Mouse (Mus musculus) stomach, embryonic 14.5 days (tissue): Measurements from ENCODE around the gene Gtse1. TPM values are rescaled to one million over a fixed set of nuclear protein-coding genes. Genes with fewer than 3 reads are reported as not detected.
"Not testable (repeated sequence)": the region's sequence is repeated elsewhere in the genome, so short reads cannot be mapped to it uniquely, and the experiment has no call there.

Experiments
- ATAC-seq: fragments of 200-750 bp; cut with Nextera tagmentation; 2 replicates; pipeline ENCODE4 v1.8.0; 2017; ENCODE audit warnings: low read depth, moderate TSS enrichment; ENCODE audit not compliant: insufficient number of reproducible peaks, insufficient read depth, low FRiP score
- H3K27ac ChIP-seq: fragments of 300-500 bp; sonication (generic); 2 replicates; pipeline ENCODE4 v1.5.1; 2014; ENCODE audit warnings: mild to moderate bottlenecking, low read length, moderate library complexity, mixed read lengths
- H3K27me3 ChIP-seq: fragments of 300-500 bp; sonication (generic); 2 replicates; pipeline ENCODE4 v1.6.1; 2014; ENCODE audit warnings: low read length, control low read depth, mixed read lengths; ENCODE audit not compliant: control insufficient read depth, insufficient read depth
- H3K36me3 ChIP-seq: fragments of 300-500 bp; sonication (generic); 2 replicates; pipeline ENCODE4 v1.6.1; 2014; ENCODE audit warnings: mild to moderate bottlenecking, control low read depth, low read length, moderate library complexity, mixed read lengths; ENCODE audit not compliant: control insufficient read depth, insufficient read depth
- H3K4me1 ChIP-seq: fragments of 300-500 bp; sonication (generic); 2 replicates; pipeline ENCODE4 v1.6.1; 2014; ENCODE audit warnings: low read length, control low read depth, mixed read lengths; ENCODE audit not compliant: control insufficient read depth, insufficient read depth
- H3K4me2 ChIP-seq: fragments of 300-500 bp; sonication (generic); replicated peaks from 2 replicates; pipeline ENCODE4 v1.6.1; 2014; ENCODE audit warnings: low read depth, low read length, control low read depth
- H3K4me3 ChIP-seq: fragments of 300-500 bp; sonication (generic); 2 replicates; pipeline ENCODE4 v1.5.1; 2014; ENCODE audit warnings: low read depth, low read length, control low read depth
- H3K9ac ChIP-seq: fragments of 300-500 bp; sonication (generic); replicated peaks from 2 replicates; pipeline ENCODE4 v1.6.1; 2014; ENCODE audit warnings: low read depth, mild to moderate bottlenecking, control low read depth, low read length, moderate library complexity, mixed read lengths
- H3K9me3 ChIP-seq: fragments of 300-500 bp; sonication (generic); 2 replicates; pipeline ENCODE4 v1.6.1; 2016; ENCODE audit warnings: low read depth, low read length, control low read depth; ENCODE audit not compliant: control insufficient read depth
- WGBS: fragments of 180-500 bp; shearing (Covaris S2); extraction: QIAGEN DNeasy Blood & Tissue Kit; methylation state at CpG from one replicate; pipeline ENCODE4 v1.1.7; 2014; 5-methylcytosine and 5-hydroxymethylcytosine counted together
- polyA plus RNA-seq: library from polyadenylated mRNA; unstranded; fragments of >200 nt; fragmentation: Nextera tagmentation; extraction: Ambion mirVana; gene quantifications from 2 replicates; pipeline ENCODE4 v1.2.1, GENCODE M21; 2014

Gtse1 gene
- polyA plus RNA-seq, 1 experiment from 2014 or later, result 24.9 TPM

GRCm38 (mm10) chr15:85851656-85852392 is 7.7 kb upstream of the Gtse1 start:
- WGBS, result 81% methylated on average over 12 of the region's 12 CpGs
- no peak for ATAC-seq

DNA sequence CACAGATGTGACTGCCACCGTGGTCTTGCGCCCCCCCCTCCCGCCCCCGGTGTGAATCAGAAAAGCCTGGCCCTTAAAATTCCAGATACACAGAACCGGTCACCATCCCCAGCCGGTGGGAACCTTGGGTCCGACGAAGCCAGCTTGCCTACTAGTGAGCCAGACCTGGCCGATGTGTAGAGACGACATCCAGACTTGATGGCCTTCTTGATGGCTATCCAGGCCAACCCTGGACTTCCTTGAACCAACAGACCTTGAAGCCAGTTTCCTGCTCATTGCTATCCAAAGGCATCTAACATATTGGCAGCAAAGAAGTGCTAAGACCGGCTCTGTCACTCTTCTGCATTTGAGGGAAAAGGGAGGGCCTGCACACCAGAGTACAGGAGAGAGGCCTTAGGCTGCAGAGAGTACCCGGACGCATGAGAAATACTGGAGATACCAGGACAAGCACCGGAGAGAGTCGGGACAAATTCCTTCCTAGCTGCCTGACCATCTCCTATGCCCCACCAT is 510 bp upstream of the Gtse1 start:
- Histone ChIP-seq H3K9me3 (no peaks in the 10 kb centered on the region), H3K9ac (peak overlapping the region; percentile 60; the same call in 1 of the 2 replicates), H3K4me2 (peak overlapping the region; percentile 88), H3K27me3 (no peaks in the 10 kb centered on the region), H3K36me3 (peaks cover 19% of the 10 kb centered on the region; the same call in 1 of the 2 replicates), H3K4me3 (peak overlapping the region; percentile 53), H3K4me1 (peaks cover 17% of the 10 kb centered on the region; the same call in 1 of the 2 replicates), H3K27ac (peak overlapping the region; percentile 12)
- ATAC-seq, result no peak
- WGBS, result 10% methylated on average over 15 of the region's 15 CpGs

More at GRCm38 (mm10) chr15:85851656-85852392, 7.7 kb upstream of the Gtse1 start:
- Histone ChIP-seq H3K27me3 (no peaks in the 10 kb centered on the region), H3K4me2 (no peak overlapping the region), H3K4me3 (no peak overlapping the region), H3K9me3 (no peaks in the 10 kb centered on the region), H3K4me1 (no peaks in the 10 kb centered on the region), H3K36me3 (no peaks in the 10 kb centered on the region), H3K27ac (no peak overlapping the region), H3K9ac (no peak overlapping the region)

- H3K9ac ChIP-seq, H3K4me2 ChIP-seq, H3K4me3 ChIP-seq, H3K27ac ChIP-seq, H3K4me1 ChIP-seq, H3K9me3 ChIP-seq, ATAC-seq, H3K27me3 ChIP-seq: not testable (repeated sequence)
- 92% methylated on average over 7 of the region's 7 CpGs for WGBS
- peaks cover 61% of the 10 kb centered on the region for H3K36me3 ChIP-seq
Observed at GRCm38 (mm10) chr15:85865913-85866312, 6.4 kb downstream of the Gtse1 start.

DNA sequence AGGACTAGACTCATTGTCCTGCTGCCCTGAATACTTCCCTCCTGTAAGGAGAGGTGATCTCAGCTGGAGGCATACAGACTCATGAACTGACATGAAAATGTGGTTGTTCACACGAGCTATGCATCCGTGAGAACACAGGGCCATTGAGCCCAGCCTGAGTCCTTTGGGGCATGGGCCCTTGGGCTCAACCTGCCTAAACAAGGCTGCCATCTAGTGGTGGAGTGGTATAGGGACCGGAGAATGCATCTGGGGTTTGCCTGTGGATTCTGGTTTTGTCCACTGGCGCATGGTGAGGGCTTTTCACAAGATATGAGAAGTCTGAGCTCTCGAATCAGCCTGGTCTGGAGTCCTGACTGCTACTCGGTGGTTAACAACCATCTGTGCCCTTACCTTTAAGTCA is 8.2 kb downstream of the Gtse1 start:
- 48% methylated on average over 6 of the region's 6 CpGs for WGBS
- no peak overlapping the region for H3K4me2 ChIP-seq
- H3K36me3 ChIP-seq, result peaks cover 67% of the 10 kb centered on the region
- no peak overlapping the region for H3K4me3 ChIP-seq
- no peaks in the 10 kb centered on the region for H3K4me1 ChIP-seq
- ATAC-seq, result peak; percentile 28; the same call in 1 of the 2 replicates
- H3K9me3 ChIP-seq, result no peaks in the 10 kb centered on the region
- H3K27me3 ChIP-seq, result no peaks in the 10 kb centered on the region
- no peak overlapping the region for H3K9ac ChIP-seq
- H3K27ac ChIP-seq, result no peak overlapping the region

- Histone ChIP-seq H3K27ac (no peak overlapping the region), H3K27me3 (no peaks in the 10 kb centered on the region), H3K9ac (no peak overlapping the region), H3K4me2 (no peak overlapping the region), H3K4me1 (peaks cover 6% of the 10 kb centered on the region; the same call in 1 of the 2 replicates), H3K4me3 (no peak overlapping the region), H3K9me3 (no peaks in the 10 kb centered on the region), H3K36me3 (peaks cover 41% of the 10 kb centered on the region)
- WGBS, result 91% methylated on average over 7 of the region's 7 CpGs
- ATAC-seq, result no peak
Observed at GRCm38 (mm10) chr15:85877336-85877735, 17.8 kb downstream of the Gtse1 start.

DNA sequence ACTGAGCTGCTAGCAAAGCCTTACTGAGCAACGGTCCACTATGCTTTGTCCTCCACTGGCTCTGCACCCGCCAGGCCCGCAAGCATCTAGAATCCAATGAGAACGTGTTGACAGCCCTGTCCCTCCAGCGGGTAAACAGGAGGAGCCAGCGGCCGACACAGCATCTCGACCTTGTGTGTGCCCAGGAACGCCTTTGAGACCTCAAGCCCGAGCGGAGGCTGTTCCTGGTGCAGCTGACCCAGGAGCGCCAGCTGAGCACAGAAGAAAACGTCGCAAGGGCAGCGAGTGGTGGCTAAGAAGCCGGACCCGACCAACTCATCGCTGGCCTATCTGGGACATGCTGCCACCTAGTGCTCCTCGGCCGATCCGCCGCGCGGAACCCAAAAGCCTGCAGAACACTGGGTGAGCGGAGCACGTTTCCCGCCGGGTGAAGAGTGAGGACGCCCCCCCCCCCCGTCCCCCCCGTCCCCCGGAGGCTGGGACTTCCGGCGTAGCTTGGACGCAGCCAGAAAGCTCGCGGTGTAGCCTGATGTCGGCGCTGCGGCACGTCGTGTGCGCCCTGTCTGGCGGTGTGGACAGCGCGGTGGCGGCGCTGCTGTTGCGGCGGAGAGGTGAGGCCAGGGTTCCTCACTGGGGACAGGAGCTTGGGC is 19.4 kb downstream of the Gtse1 start, which contains the start of gene Trmu:
TSS of gene Trmu (plus strand) at position 465 of the 650 bp plus-strand sequence.
- peak; percentile 96 for ATAC-seq
- peaks cover 41% of the 10 kb centered on the region for H3K36me3 ChIP-seq
- H3K4me2 ChIP-seq, result peak within 1 kb of the TSS; percentile 69
- H3K27me3 ChIP-seq, result no peaks in the 10 kb centered on the region
- no peaks in the 10 kb centered on the region for H3K9me3 ChIP-seq
- peak within 1 kb of the TSS; percentile 54 for H3K9ac ChIP-seq
- H3K4me1 ChIP-seq, result peaks cover 6% of the 10 kb centered on the region; the same call in 1 of the 2 replicates
- WGBS, result 1% methylated on average over 50 of the region's 50 CpGs
- peak within 1 kb of the TSS; percentile 73 for H3K4me3 ChIP-seq
- H3K27ac ChIP-seq, result peak within 1 kb of the TSS; percentile 74

DNA sequence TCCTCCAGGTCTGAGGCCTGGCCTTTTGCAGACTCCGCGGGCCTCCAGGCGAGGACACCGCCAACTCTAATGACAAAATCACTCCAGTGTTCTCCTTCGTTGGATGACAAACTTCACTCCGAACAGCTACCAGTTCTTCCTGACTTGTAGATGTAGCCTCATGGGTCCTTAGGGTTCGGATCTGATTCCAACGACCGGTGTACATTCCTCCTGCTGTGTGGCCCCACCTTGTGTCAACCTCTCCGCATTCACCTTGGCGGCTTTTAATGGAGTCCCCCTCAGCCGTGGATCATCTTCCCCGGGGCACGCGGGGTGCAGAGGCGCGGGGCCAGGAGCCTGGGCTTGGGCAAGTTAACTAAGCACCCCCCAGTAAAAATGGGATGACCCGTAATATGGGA is 20.0 kb downstream of the Gtse1 start:
- Histone ChIP-seq H3K4me1 (peaks cover 6% of the 10 kb centered on the region; the same call in 1 of the 2 replicates), H3K9ac (peak overlapping the region; percentile 54), H3K9me3 (no peaks in the 10 kb centered on the region), H3K4me2 (peak overlapping the region; percentile 65), H3K36me3 (peaks cover 37% of the 10 kb centered on the region), H3K27me3 (no peaks in the 10 kb centered on the region), H3K4me3 (peak overlapping the region; percentile 73), H3K27ac (peak overlapping the region; percentile 74)
- WGBS, result 1% methylated on average over 18 of the region's 18 CpGs
- peak; percentile 39 for ATAC-seq

DNA sequence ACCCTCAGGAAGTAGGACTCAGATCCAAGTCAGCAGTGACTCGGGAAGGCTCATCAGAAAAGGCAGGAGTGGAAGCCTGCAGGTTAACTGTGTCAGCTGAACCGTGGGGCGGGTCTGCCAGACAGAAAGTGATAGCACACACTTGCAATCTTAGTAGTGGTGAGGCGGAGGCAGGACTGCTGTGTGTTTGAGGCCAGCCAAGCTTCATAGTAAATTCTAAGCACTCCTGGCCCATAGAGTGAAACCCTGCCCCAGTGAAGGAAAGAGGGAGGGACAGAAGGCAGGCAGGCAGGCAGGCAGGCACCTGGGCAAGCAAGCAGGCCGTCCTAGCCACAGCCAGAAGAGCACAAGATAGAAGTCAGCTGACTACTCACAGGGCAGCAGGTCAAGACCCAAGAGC is 26.1 kb downstream of the Gtse1 start:
- WGBS, result 90% methylated on average over 5 of the region's 5 CpGs
- H3K27ac ChIP-seq, result no peak overlapping the region
- no peaks in the 10 kb centered on the region for H3K27me3 ChIP-seq
- H3K36me3 ChIP-seq, result peaks cover 36% of the 10 kb centered on the region; the same call in 1 of the 2 replicates
- H3K4me2 ChIP-seq, result no peak overlapping the region
- H3K4me1 ChIP-seq, result no peaks in the 10 kb centered on the region
- no peak overlapping the region for H3K4me3 ChIP-seq
- no peak overlapping the region for H3K9ac ChIP-seq
- no peak for ATAC-seq
- no peaks in the 10 kb centered on the region for H3K9me3 ChIP-seq
